Mouse (Mus musculus) right cerebral cortex, postnatal 25 days (tissue): ENCODE results near the gene Osgep.
"Not testable (repeated sequence)": the region's sequence is repeated elsewhere in the genome, so short reads cannot be mapped to it uniquely, and the experiment has no call there.

Source experiments
- DNase-seq: peaks from one replicate; pipeline ENCODE4 v3.0.0; 2022

The Osgep gene

GRCm38 (mm10) chr14:50930754-50931492 is 6.2 kb upstream of the Osgep start, which contains the start of the genes Pip4p1 and Pnp:
Pip4p1 (minus strand) TSS chr14:50930856.
Pnp (plus strand) TSS chr14:50931082.
- peak; percentile 99 for DNase-seq

- no peak for DNase-seq
These were observed 5.7 kb upstream of the Osgep start for GRCm38 (mm10) chr14:50930377-50930753.

GRCm38 (mm10) chr14:50929951-50930350 is 5.3 kb upstream of the Osgep start:
- DNase-seq, result no peak

- no peak for DNase-seq
These were observed 2.7 kb upstream of the Osgep start for GRCm38 (mm10) chr14:50927366-50927765.

- no peak for DNase-seq
These were observed 623 bp upstream of the Osgep start for GRCm38 (mm10) chr14:50925111-50925920.

- DNase-seq, result not testable (repeated sequence)
These were observed 1.3 kb downstream of the Osgep start for GRCm38 (mm10) chr14:50923437-50923836.

GRCm38 (mm10) chr14:50911356-50911755 is 13.3 kb downstream of the Osgep start:
- no peak for DNase-seq

- no peak for DNase-seq
These were observed 16.6 kb downstream of the Osgep start for GRCm38 (mm10) chr14:50908126-50908525.

- DNase-seq, result not testable (repeated sequence)
These were observed 19.4 kb downstream of the Osgep start for GRCm38 (mm10) chr14:50905327-50905726.

- no peak for DNase-seq
These were observed 19.9 kb downstream of the Osgep start for GRCm38 (mm10) chr14:50904828-50905129.

- DNase-seq, result no peak
These were observed 20.5 kb downstream of the Osgep start for GRCm38 (mm10) chr14:50903973-50904827.

GRCm38 (mm10) chr14:50897992-50898391 is 26.7 kb downstream of the Osgep start:
- DNase-seq, result not testable (repeated sequence)

- DNase-seq, result no peak
These were observed 27.3 kb downstream of the Osgep start, which contains the start of gene Klhl33 for GRCm38 (mm10) chr14:50897374-50897765. Klhl33 (minus strand) TSS chr14:50897507.

GRCm38 (mm10) chr14:50896747-50897373 is 27.8 kb downstream of the Osgep start:
- DNase-seq, result peak; percentile 50

- DNase-seq, result peak; percentile 41
These were observed 28.5 kb downstream of the Osgep start for GRCm38 (mm10) chr14:50895985-50896746.

- no peak for DNase-seq
These were observed 29.3 kb downstream of the Osgep start for GRCm38 (mm10) chr14:50895407-50895806.

GRCm38 (mm10) chr14:50892541-50893459 is 31.9 kb downstream of the Osgep start:
- no peak for DNase-seq

- no peak for DNase-seq
These were observed 32.6 kb downstream of the Osgep start for GRCm38 (mm10) chr14:50892091-50892490.

- DNase-seq, result no peak
These were observed 33.1 kb downstream of the Osgep start for GRCm38 (mm10) chr14:50891621-50892020.

GRCm38 (mm10) chr14:50876236-50876950 is 48.3 kb downstream of the Osgep start:
- no peak for DNase-seq
